Mouse (Mus musculus) lung, embryonic 14.5 days (tissue): ENCODE measurements around the gene Cby1. TPM values are rescaled to one million over a fixed set of nuclear protein-coding genes. Genes with fewer than 3 reads are reported as not detected.

Experiments
- ATAC-seq: fragments of 200-750 bp; cut with Nextera tagmentation; 2 replicates; pipeline ENCODE4 v1.8.0; 2017; ENCODE audit warnings: mild to moderate bottlenecking, moderate TSS enrichment, moderate library complexity; ENCODE audit not compliant: insufficient read depth
- DNase-seq: peaks from one replicate; pipeline ENCODE4 v3.0.0-alpha.2; 2015
- H3K27ac ChIP-seq: fragments of 300-500 bp; sonication (generic); 2 replicates; pipeline ENCODE4 v1.5.1; 2014; ENCODE audit warnings: low read depth, mild to moderate bottlenecking, moderate library complexity
- H3K27me3 ChIP-seq: fragments of 300-500 bp; sonication (generic); 2 replicates; pipeline ENCODE4 v1.6.1; 2014; ENCODE audit warnings: low read length, control low read depth; ENCODE audit not compliant: insufficient read depth
- H3K36me3 ChIP-seq: fragments of 300-500 bp; sonication (generic); 2 replicates; pipeline ENCODE4 v1.6.1; 2014; ENCODE audit warnings: control low read depth; ENCODE audit not compliant: insufficient read depth
- H3K4me1 ChIP-seq: fragments of 300-500 bp; sonication (generic); 2 replicates; pipeline ENCODE4 v1.6.1; 2014; ENCODE audit warnings: antibody characterized with exemption, control low read depth; ENCODE audit not compliant: insufficient read depth
- H3K4me2 ChIP-seq: fragments of 300-500 bp; sonication (generic); 2 replicates; pipeline ENCODE4 v1.6.1; 2014; ENCODE audit warnings: mild to moderate bottlenecking
- H3K4me3 ChIP-seq: fragments of 300-500 bp; sonication (generic); 2 replicates; pipeline ENCODE4 v1.5.1; 2014; ENCODE audit warnings: low read depth, low read length
- H3K9ac ChIP-seq: fragments of 300-500 bp; sonication (generic); 2 replicates; pipeline ENCODE4 v1.6.1; 2014
- H3K9me3 ChIP-seq: fragments of 300-500 bp; sonication (generic); 2 replicates; pipeline ENCODE4 v1.6.1; 2016; ENCODE audit warnings: low read depth, low read length, control low read depth
- CTCF ChIP-seq: IDR thresholded peaks from 2 replicates; pipeline ENCODE4 v1.5.1; 2016; ENCODE audit warnings: antibody characterized with exemption, low read depth
- WGBS: fragments of 180-500 bp; shearing (Covaris S2); extraction: QIAGEN DNeasy Blood & Tissue Kit; methylation state at CpG from one replicate; pipeline ENCODE4 v1.1.7; 2014; 5-methylcytosine and 5-hydroxymethylcytosine counted together
- polyA plus RNA-seq: library from polyadenylated mRNA; unstranded; fragments of >200 nt; fragmentation: Nextera tagmentation; extraction: Ambion mirVana; gene quantifications from 2 replicates; pipeline ENCODE4 v1.2.1, GENCODE M21; 2014

Cby1 gene
- polyA plus RNA-seq, 1 experiment from 2014 or later = 52.8 TPM

DNA sequence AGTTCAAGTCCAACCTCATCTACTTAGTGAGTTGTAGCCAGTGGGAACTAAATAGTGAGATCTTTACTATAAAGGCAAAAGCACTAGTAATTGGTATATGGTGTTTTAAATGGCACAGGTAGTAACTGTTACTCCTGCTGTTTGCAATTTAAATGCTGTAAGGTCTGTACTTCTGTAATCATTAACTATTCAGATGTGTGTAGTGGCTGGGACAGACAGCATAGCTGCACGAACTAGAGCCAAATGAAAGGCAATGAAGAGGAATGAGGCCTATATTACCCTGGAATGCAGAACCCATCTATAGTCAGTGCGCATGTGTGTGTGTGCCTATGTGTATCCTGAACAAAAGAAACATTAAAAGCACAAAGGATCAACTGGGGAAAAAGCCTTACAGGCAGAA is 18.9 kb downstream of the Cby1 start:
- no peak for TF ChIP-seq CTCF
- H3K9me3 ChIP-seq = no peaks in the 10 kb centered on the region
- DNase-seq = no peak
- no peak overlapping the region for H3K4me3 ChIP-seq
- no peaks in the 10 kb centered on the region for H3K27me3 ChIP-seq
- no peak overlapping the region for H3K4me2 ChIP-seq
- H3K9ac ChIP-seq = no peak overlapping the region
- ATAC-seq = no peak
- no peaks in the 10 kb centered on the region for H3K4me1 ChIP-seq
- no peak overlapping the region for H3K27ac ChIP-seq
- peaks cover 54% of the 10 kb centered on the region for H3K36me3 ChIP-seq
- WGBS = 78% methylated on average over 2 of the region's 2 CpGs

DNA sequence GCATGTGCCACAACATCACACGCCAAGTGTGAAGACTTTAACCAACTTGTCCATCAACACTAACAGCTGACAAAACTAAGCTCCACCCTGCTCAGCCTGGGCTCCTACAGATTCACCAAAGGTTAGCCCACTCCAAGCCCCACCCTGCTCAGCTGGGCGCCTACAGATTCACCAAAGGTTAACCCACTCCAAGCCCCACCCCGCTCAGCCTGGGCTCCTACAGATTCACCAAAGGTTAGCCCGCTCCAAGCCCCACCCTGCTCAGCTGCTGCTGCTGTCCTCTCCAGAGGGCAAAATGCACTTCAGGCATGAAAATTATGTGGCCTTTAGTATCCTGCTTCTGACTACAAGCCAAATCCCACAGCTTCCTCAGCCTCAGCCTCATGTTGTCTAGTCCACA is 23.0 kb downstream of the Cby1 start:
- H3K27ac ChIP-seq = no peak overlapping the region
- DNase-seq (no peak), ATAC-seq (no peak)
- H3K36me3 ChIP-seq = peaks cover 19% of the 10 kb centered on the region; the same call in 1 of the 2 replicates
- 80% methylated on average over 4 of the region's 4 CpGs for WGBS
- H3K4me3 ChIP-seq = no peak overlapping the region
- H3K27me3 ChIP-seq = no peaks in the 10 kb centered on the region
- no peaks in the 10 kb centered on the region for H3K9me3 ChIP-seq
- no peak overlapping the region for H3K9ac ChIP-seq
- no peak overlapping the region for H3K4me2 ChIP-seq
- peaks cover 17% of the 10 kb centered on the region for H3K4me1 ChIP-seq
- TF ChIP-seq CTCF = no peak

DNA sequence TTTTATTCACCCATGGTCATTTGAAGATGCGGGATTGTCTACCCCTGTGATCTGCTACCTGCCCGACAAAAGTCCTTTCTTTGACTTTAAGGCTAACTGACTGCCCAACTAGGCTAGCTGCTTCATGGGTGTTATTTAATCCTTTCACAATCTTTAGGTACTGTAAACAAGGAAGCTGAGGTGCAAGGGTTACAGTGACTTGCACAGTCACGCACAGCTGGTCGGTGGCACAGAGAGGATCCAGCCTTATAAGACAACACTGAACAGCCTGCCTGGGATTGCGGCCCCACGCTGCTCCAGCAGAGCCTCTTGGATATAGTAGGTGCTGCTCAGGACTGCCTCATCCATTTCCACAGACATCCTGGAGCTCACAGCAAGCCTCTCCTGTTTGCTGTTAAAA is 24.1 kb downstream of the Cby1 start:
- Histone ChIP-seq H3K4me1 (peaks cover 17% of the 10 kb centered on the region), H3K27ac (no peak overlapping the region), H3K9me3 (no peaks in the 10 kb centered on the region)

DNA sequence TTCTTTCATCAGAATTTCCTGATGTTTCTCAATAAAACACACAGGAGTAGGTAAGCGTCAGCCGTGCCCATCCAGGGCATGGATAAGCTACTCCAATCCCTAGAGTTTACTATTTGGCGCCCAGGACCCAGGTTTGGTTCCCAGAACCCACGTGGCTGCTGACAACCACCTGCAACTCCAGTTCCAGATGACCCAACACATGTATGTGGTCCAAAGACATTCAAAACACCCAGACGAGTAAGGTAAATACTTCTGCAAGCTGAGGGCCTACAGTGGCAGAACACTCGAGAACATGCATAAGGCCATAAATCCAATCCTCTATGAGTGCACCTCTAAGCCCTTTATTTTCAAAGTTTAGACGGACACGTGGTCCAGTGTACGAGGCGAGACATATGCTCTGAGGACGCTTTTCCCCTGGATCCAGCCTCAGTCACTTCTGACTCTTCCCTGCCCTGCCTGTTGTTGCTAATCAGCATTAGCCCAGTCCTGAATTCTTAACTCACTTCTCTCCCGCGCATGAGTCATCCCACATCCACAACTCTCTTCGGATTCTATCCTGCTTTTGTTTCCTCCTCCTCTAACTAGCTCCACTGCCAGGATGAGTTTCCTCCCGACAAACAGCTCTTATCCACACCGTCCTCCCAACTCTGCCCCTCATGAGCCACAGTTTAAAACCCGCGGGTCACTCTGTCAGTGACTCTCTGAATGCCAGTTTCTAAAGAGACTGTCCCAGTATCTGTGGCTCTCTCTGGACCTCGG is 24.9 kb downstream of the Cby1 start:
- peak overlapping the region; percentile 86; the same call in 1 of the 2 replicates for H3K4me3 ChIP-seq
- H3K4me2 ChIP-seq = peak overlapping the region; percentile 80
- DNase-seq (no peak), ATAC-seq (no peak)
- H3K27me3 ChIP-seq = no peaks in the 10 kb centered on the region
- TF ChIP-seq CTCF = no peak
- H3K4me1 ChIP-seq = peaks cover 17% of the 10 kb centered on the region
- no peaks in the 10 kb centered on the region for H3K9me3 ChIP-seq
- peaks cover 13% of the 10 kb centered on the region; the same call in 1 of the 2 replicates for H3K36me3 ChIP-seq
- whole genome bisulfite sequencing = 63% methylated on average over 19 of the region's 19 CpGs
- no peak overlapping the region for H3K27ac ChIP-seq
- H3K9ac ChIP-seq = peak overlapping the region; percentile 91

More for the DNA sequence above, 24.1 kb downstream of the Cby1 start:
- TF ChIP-seq CTCF = no peak
- ATAC-seq (no peak), DNase-seq (no peak)
- Histone ChIP-seq H3K9ac (no peak overlapping the region), H3K27me3 (no peaks in the 10 kb centered on the region), H3K4me2 (no peak overlapping the region), H3K36me3 (peaks cover 13% of the 10 kb centered on the region; the same call in 1 of the 2 replicates), H3K4me3 (no peak overlapping the region)
- WGBS = 78% methylated on average over 6 of the region's 6 CpGs

DNA sequence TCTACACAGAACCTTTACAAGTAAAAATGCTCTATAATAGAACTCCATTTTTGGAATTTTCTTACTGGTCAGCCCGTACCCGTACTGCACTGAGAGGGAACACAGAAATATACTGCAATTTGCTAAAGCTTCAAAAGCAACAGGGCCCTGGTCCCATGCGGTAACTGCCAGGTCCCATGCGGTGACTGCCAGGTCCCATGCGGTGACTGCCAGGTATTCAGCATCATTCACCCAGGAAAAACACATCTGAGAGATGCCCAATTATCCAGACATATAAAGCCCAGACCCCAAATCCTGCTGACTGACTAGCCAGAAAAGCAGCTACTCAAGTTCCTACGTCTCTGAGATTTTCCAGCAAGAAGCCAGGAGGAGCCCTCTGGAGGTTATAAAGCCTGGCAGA is 25.6 kb downstream of the Cby1 start:
- H3K4me3 ChIP-seq = peak overlapping the region; percentile 86
- no peak overlapping the region for H3K27ac ChIP-seq
- H3K4me2 ChIP-seq = peak overlapping the region; percentile 80
- no peaks in the 10 kb centered on the region for H3K9me3 ChIP-seq
- WGBS = 82% methylated on average over 6 of the region's 6 CpGs
- peaks cover 18% of the 10 kb centered on the region for H3K4me1 ChIP-seq
- TF ChIP-seq CTCF = no peak
- H3K27me3 ChIP-seq = no peaks in the 10 kb centered on the region
- H3K36me3 ChIP-seq = peaks cover 9% of the 10 kb centered on the region; the same call in 1 of the 2 replicates
- H3K9ac ChIP-seq = peak overlapping the region; percentile 91
- no peak for ATAC-seq
- DNase-seq = no peak

DNA sequence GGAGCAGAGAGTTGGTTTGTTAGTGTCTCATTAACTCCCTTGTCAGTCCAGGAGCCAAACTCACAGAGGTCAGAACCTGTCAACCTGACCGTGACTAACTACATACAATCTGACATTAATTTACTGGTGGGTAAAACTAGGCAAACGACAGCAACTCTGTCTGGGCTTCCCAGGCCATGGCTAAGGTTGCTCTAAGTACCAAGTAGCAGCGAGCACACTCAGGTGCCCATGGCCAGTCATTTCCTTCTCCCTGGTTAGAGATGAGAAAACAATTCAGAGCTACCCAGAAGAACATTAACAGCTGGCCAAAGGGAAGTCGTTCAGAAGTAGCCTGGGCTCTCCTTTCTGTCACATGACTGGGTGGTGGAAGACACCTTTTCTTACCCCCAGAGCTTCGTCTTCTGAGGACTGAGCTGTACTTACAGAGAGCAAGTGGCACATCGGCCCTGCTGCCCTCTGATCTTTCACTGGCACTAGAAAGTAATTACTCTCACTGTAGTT is 26.2 kb downstream of the Cby1 start:
- WGBS = 25% methylated on average over 6 of the region's 6 CpGs
- Histone ChIP-seq H3K4me1 (peaks cover 23% of the 10 kb centered on the region), H3K4me3 (peak overlapping the region; percentile 86), H3K36me3 (peaks cover 7% of the 10 kb centered on the region; the same call in 1 of the 2 replicates), H3K27me3 (no peaks in the 10 kb centered on the region), H3K4me2 (peak overlapping the region; percentile 80), H3K27ac (no peak overlapping the region), H3K9me3 (no peaks in the 10 kb centered on the region), H3K9ac (peak overlapping the region; percentile 91)
- TF ChIP-seq CTCF = no peak
- no peak for ATAC-seq
- DNase-seq = no peak

DNA sequence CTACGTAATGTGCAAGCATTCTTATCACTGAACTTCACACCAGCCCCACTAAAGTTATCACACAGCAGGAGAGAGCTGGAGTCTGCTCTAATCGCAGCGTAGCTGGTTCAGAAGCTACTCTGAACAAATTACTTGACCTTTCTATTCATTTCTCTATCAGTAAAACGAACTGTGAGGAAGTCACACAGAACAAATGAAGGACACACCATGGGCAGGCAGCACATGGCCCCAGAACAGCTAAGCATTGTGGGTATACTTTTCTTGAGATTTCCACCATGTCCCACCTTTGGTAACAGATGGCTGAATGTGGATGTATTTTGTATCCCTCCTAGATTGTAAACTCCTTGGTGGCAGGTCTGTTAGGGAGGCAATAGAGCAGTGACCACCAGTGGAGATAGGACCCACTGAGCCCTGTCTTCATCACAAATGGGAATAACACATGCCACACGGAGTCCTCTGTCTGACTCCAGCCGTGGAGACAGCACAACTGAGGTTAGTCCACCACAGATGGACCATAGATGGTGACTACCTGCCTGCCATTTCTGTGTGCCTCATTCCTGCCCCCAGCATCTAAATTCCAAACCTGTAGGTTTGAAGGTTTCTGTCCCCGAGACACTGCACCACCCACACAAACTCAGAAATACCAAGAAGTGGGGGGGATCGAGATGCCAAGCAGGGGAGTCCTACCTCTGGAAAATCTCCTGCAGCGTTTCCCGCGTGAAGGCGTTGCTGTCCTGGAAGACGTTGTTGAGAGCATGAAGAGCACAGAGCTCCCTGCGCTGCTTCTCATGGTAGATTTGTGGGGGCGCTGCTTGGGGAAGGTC is 27.3 kb downstream of the Cby1 start:
- WGBS = 7% methylated on average over 15 of the region's 15 CpGs

More for the DNA sequence above, 27.3 kb downstream of the Cby1 start:
- DNase-seq (no peak), ATAC-seq (no peak)
- no peak for TF ChIP-seq CTCF
- peaks cover 7% of the 10 kb centered on the region; the same call in 1 of the 2 replicates for H3K36me3 ChIP-seq
- H3K27ac ChIP-seq = no peak overlapping the region; the same call in 1 of the 2 replicates
- no peaks in the 10 kb centered on the region for H3K27me3 ChIP-seq
- H3K4me1 ChIP-seq = peaks cover 23% of the 10 kb centered on the region
- no peaks in the 10 kb centered on the region for H3K9me3 ChIP-seq
- H3K9ac ChIP-seq = peak overlapping the region; percentile 91
- H3K4me2 ChIP-seq = peak overlapping the region; percentile 80
- H3K4me3 ChIP-seq = peak overlapping the region; percentile 86
